Mouse (Mus musculus): ENCODE data around the gene Dpy19l1. TPM values are rescaled to one million over a fixed set of nuclear protein-coding genes. Genes with fewer than 3 reads are reported as not detected.

Dpy19l1 gene
- total and polyA plus RNA-seq, 3 experiments, result 21.2 to 44.1 (median 26.3) TPM

DNA sequence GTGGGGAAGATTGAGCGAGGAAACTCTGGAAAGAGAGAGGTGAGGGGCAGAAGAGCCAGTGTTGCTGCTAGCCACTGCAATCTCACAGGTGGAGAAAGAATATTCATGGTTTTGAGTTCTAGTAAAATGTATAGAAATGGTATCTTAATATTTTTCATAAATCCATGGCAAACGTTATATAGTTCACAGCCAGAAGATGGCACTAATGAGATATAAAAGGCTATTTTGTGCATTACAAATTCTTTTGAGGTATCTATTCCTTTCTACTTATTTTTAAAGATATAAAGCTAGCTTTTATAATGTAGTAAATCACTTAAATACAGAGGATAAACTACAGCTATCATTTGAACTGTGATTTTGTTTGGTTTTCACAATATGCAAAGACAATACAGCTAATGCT lies 35.2 kb upstream of the Dpy19l1 start:
- no peaks in the 10 kb centered on the region for H3K36me3 ChIP-seq (replicated peaks in 1 of 2; ENCODE audit: control insufficient read depth in 1 of 2, insufficient read depth in 1 of 2, low read length in 1 of 2)
- in situ Hi-C loops (cut with MboI; ENCODE audit: low pct_ligation_motif_present, low pct_unique_long_range_greater_than_20kb, low sequenced_read_pairs) (no loop called here), dilution Hi-C loops (cut with MboI; ENCODE audit: extremely low pct_ligation_motif_present, extremely low pct_unique_long_range_greater_than_20kb, low sequenced_read_pairs) (no loop called here)
- H3K4me2 ChIP-seq (ENCODE audit: insufficient read depth, low read depth, poor library complexity, severe bottlenecking), result no peak overlapping the region
- no peaks in the 10 kb centered on the region for H3K79me2 ChIP-seq (replicated peaks; ENCODE audit: control insufficient read depth, extremely low read depth, insufficient read depth, poor library complexity, severe bottlenecking)
- DNase-seq (ENCODE audit: extremely low read depth), result no peak
- no peak overlapping the region for H3K4me3 ChIP-seq (replicated peaks in 1 of 3; ENCODE audit: low read depth in 2 of 3, low read length in 2 of 3, poor library complexity in 1 of 3)
- H3K4me1 ChIP-seq (ENCODE audit: control insufficient read depth in 1 of 2, insufficient read depth in 2 of 2), result no peaks in the 10 kb centered on the region
- no peak overlapping the region for H3K27ac ChIP-seq (ENCODE audit: insufficient read depth, low read depth)
- H3K9ac ChIP-seq (ENCODE audit: insufficient read depth, low read depth), result no peak overlapping the region
- TF ChIP-seq TCF12 (IDR thresholded peaks at IDR 0.05; ENCODE audit: low read depth, low read length), result no peak
- TF ChIP-seq KAT2A (IDR thresholded peaks at IDR 0.05; ENCODE audit: insufficient replicate concordance, low read length), result no peak
- TF ChIP-seq E2F4 (IDR thresholded peaks at IDR 0.05; ENCODE audit: insufficient replicate concordance, low read depth, low read length), result no peak
- TF ChIP-seq CTCF (conservative IDR thresholded peaks at IDR 0.05 in 1 of 2, IDR thresholded peaks at IDR 0.05 in 1 of 2; ENCODE audit: low read depth in 2 of 2, low read length in 2 of 2), result peak in 1 of 2 experiments; percentile 48; a peak in 1 of 4 replicates
- TF ChIP-seq MYC (IDR thresholded peaks at IDR 0.05; ENCODE audit: low read depth, low read length), result no peak
- TF ChIP-seq RAD21 (IDR thresholded peaks at IDR 0.05; ENCODE audit: low read depth, low read length), result peak; percentile 47
- peak; percentile 14; the same call in 1 of the 2 replicates for TF ChIP-seq SMC3 (IDR thresholded peaks at IDR 0.05; ENCODE audit: low read depth, low read length)
- no peak for TF ChIP-seq MXI1 (IDR thresholded peaks at IDR 0.05; ENCODE audit: low read depth, low read length)
- TF ChIP-seq NRF1 (IDR thresholded peaks at IDR 0.05; ENCODE audit: low read depth, low read length), result no peak
- H3K27me3 ChIP-seq (replicated peaks), result no peaks in the 10 kb centered on the region
- no peaks in the 10 kb centered on the region for H3K9me3 ChIP-seq (replicated peaks; ENCODE audit: low read length)

DNA sequence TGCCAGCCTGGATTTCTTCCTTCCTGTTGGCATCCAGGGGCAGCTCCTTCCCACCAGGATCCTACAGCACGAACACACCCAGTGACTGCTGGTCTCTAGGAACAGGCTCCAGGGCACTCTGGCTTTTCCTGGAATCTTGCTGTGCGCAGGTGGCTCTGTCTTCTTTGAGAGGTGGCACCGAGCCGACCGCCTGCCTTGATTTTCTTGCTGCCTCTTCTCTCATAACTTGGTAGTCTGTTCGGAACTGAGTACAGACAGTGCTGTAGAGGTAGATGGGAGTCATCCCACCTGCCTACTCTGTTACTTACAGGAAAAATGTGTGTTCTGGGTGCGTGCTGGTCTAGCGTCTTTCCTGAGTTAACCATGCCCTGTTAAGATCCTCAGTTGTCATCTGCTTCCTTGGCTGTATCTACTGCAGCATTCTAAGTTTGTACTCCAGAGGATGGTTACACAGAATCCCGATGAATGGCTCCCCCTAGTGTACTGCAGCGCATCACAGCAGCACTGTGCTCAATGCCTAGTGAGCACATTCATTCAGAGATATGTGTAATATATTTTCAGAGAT lies 13.7 kb upstream of the Dpy19l1 start:
- no peak overlapping the region for H3K4me2 ChIP-seq (ENCODE audit: insufficient read depth, low read depth, poor library complexity, severe bottlenecking)
- peaks cover 13 to 22% of the 10 kb centered on the region in 2 experiments for H3K4me1 ChIP-seq (ENCODE audit: control insufficient read depth in 1 of 2, insufficient read depth in 2 of 2)
- H3K4me3 ChIP-seq (replicated peaks in 1 of 3; ENCODE audit: low read depth in 2 of 3, low read length in 2 of 3, poor library complexity in 1 of 3), result no peak overlapping the region
- no peaks in the 10 kb centered on the region for H3K79me2 ChIP-seq (replicated peaks; ENCODE audit: control insufficient read depth, extremely low read depth, insufficient read depth, poor library complexity, severe bottlenecking)
- DNase-seq (ENCODE audit: extremely low read depth), result peak; percentile 63
- H3K27me3 ChIP-seq (replicated peaks), result no peaks in the 10 kb centered on the region
- no peaks in the 10 kb centered on the region for H3K36me3 ChIP-seq (replicated peaks in 1 of 2; ENCODE audit: control insufficient read depth in 1 of 2, insufficient read depth in 1 of 2, low read length in 1 of 2)
- no peaks in the 10 kb centered on the region for H3K9me3 ChIP-seq (replicated peaks; ENCODE audit: low read length)
- TF ChIP-seq ETS1 (conservative IDR thresholded peaks at IDR 0.05; ENCODE audit: low read depth, low read length) (no peak), ZC3H11A (IDR thresholded peaks at IDR 0.05; ENCODE audit: low read depth, low read length) (peak; percentile 62; the same call in 1 of the 2 replicates), RAD21 (IDR thresholded peaks at IDR 0.05; ENCODE audit: low read depth, low read length) (peak; percentile 93), CTCF (conservative IDR thresholded peaks at IDR 0.05 in 1 of 2, IDR thresholded peaks at IDR 0.05 in 1 of 2; ENCODE audit: low read depth in 2 of 2, low read length in 2 of 2) (peak; percentile 56 to 91), SMC3 (IDR thresholded peaks at IDR 0.05; ENCODE audit: low read depth, low read length) (peak; percentile 94)
- in situ Hi-C loops (cut with MboI; ENCODE audit: low pct_ligation_motif_present, low pct_unique_long_range_greater_than_20kb, low sequenced_read_pairs) (no loop called here), dilution Hi-C loops (cut with MboI; ENCODE audit: extremely low pct_ligation_motif_present, extremely low pct_unique_long_range_greater_than_20kb, low sequenced_read_pairs) (no loop called here)
- no peak overlapping the region for H3K27ac ChIP-seq (ENCODE audit: insufficient read depth, low read depth)
- H3K9ac ChIP-seq (ENCODE audit: insufficient read depth, low read depth), result no peak overlapping the region

DNA sequence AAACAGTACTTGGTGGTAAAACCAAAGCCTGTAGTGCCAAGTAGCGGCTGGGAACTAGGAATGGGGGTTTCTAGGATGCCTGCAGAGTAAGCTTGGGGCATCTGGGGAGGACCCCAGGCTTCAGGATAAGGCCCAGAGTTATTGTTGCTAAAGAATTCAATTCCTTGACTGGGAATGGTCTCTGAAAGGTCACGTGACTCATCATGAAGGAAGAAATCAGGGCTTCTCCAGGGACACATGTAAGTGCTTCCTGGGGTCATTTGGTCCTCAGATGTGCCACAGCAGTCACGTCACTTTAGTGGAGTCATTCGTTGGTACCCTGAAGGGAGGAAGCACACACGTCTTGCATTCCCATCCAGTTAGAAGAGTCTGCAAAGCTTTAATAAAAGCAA lies 11.1 kb upstream of the Dpy19l1 start:
- Histone ChIP-seq H3K4me2 (ENCODE audit: insufficient read depth, low read depth, poor library complexity, severe bottlenecking) (no peak overlapping the region), H3K9ac (ENCODE audit: insufficient read depth, low read depth) (no peak overlapping the region), H3K36me3 (replicated peaks in 1 of 2; ENCODE audit: control insufficient read depth in 1 of 2, insufficient read depth in 1 of 2, low read length in 1 of 2) (no peaks in the 10 kb centered on the region), H3K79me2 (replicated peaks; ENCODE audit: control insufficient read depth, extremely low read depth, insufficient read depth, poor library complexity, severe bottlenecking) (no peaks in the 10 kb centered on the region; the same call in 1 of the 2 replicates), H3K4me1 (ENCODE audit: control insufficient read depth in 1 of 2, insufficient read depth in 2 of 2) (peaks cover 13 to 30% of the 10 kb centered on the region in 2 experiments), H3K27ac (ENCODE audit: insufficient read depth, low read depth) (no peak overlapping the region), H3K9me3 (replicated peaks; ENCODE audit: low read length) (no peaks in the 10 kb centered on the region), H3K27me3 (replicated peaks) (no peaks in the 10 kb centered on the region), H3K4me3 (replicated peaks in 1 of 3; ENCODE audit: low read depth in 2 of 3, low read length in 2 of 3, poor library complexity in 1 of 3) (no peak overlapping the region)
- in situ Hi-C loops (cut with MboI; ENCODE audit: low pct_ligation_motif_present, low pct_unique_long_range_greater_than_20kb, low sequenced_read_pairs) (loop anchor here (5.0 kb wide), 1 partner anchor 397 kb away; no protein-coding TSS in a partner anchor), dilution Hi-C loops (cut with MboI; ENCODE audit: extremely low pct_ligation_motif_present, extremely low pct_unique_long_range_greater_than_20kb, low sequenced_read_pairs) (no loop called here)
- no peak for DNase-seq (ENCODE audit: extremely low read depth)
- TF ChIP-seq IRF4 (IDR thresholded peaks at IDR 0.05; ENCODE audit: low read depth, low read length) (no peak), JUND (conservative IDR thresholded peaks at IDR 0.05; ENCODE audit: low read depth, low read length) (no peak), USF1 (IDR thresholded peaks at IDR 0.05; ENCODE audit: low read depth, low read length) (no peak), SIN3A (IDR thresholded peaks at IDR 0.05; ENCODE audit: low read length) (no peak), CHD1 (IDR thresholded peaks at IDR 0.05; ENCODE audit: low read depth, low read length) (no peak), MYC (IDR thresholded peaks at IDR 0.05; ENCODE audit: low read depth, low read length) (no peak)
